Mouse (Mus musculus): Measurements from ENCODE around the gene Gm42417.

The Gm42417 gene

GRCm38 (mm10) chr1:36539186-36539585 lies at the start of gene Gm42417:
Gm42417 (minus strand) TSS chr1:36539429.
- DNase-seq = no peak

- DNase-seq = no peak
These were observed 48.6 kb upstream of the Gm42417 start for GRCm38 (mm10) chr1:36587860-36588259.

GRCm38 (mm10) chr1:36586288-36586687 lies 47.1 kb upstream of the Gm42417 start:
- DNase-seq = no peak

- DNase-seq = no peak
These were observed 44.3 kb upstream of the Gm42417 start for GRCm38 (mm10) chr1:36583408-36584116.

- DNase-seq = no peak
These were observed 43.0 kb upstream of the Gm42417 start for GRCm38 (mm10) chr1:36582211-36582610.

GRCm38 (mm10) chr1:36581260-36581659 lies 42.0 kb upstream of the Gm42417 start:
- no peak for DNase-seq

GRCm38 (mm10) chr1:36580384-36581207 lies 41.4 kb upstream of the Gm42417 start:
- DNase-seq = no peak

- peak; percentile 80 for DNase-seq
These were observed 40.8 kb upstream of the Gm42417 start for GRCm38 (mm10) chr1:36579974-36580383.

- DNase-seq = no peak
These were observed 37.9 kb upstream of the Gm42417 start for GRCm38 (mm10) chr1:36576991-36577675.

GRCm38 (mm10) chr1:36575347-36575746 lies 36.1 kb upstream of the Gm42417 start:
- DNase-seq = no peak

- no peak for DNase-seq
These were observed 35.1 kb upstream of the Gm42417 start for GRCm38 (mm10) chr1:36574196-36574955.

- no peak for DNase-seq
These were observed 34.3 kb upstream of the Gm42417 start for GRCm38 (mm10) chr1:36573524-36573923.

GRCm38 (mm10) chr1:36572709-36573108 lies 33.5 kb upstream of the Gm42417 start:
- no peak for DNase-seq

- DNase-seq = no peak
These were observed 33.0 kb upstream of the Gm42417 start for GRCm38 (mm10) chr1:36572140-36572700.

- no peak for DNase-seq
These were observed 32.4 kb upstream of the Gm42417 start for GRCm38 (mm10) chr1:36571627-36572026.

GRCm38 (mm10) chr1:36570320-36570719 lies 31.1 kb upstream of the Gm42417 start:
- DNase-seq = no peak

- DNase-seq = no peak
These were observed 30.6 kb upstream of the Gm42417 start for GRCm38 (mm10) chr1:36569694-36570276.

- no peak for DNase-seq
These were observed 29.5 kb upstream of the Gm42417 start for GRCm38 (mm10) chr1:36568776-36569175.

- DNase-seq = no peak
These were observed 28.8 kb upstream of the Gm42417 start for GRCm38 (mm10) chr1:36567818-36568603.

GRCm38 (mm10) chr1:36566425-36566824 lies 27.2 kb upstream of the Gm42417 start:
- no peak for DNase-seq

GRCm38 (mm10) chr1:36564101-36564500 lies 24.9 kb upstream of the Gm42417 start:
- DNase-seq = no peak
